Mouse (Mus musculus) lung, embryonic 14.5 days (tissue): Measurements from ENCODE around the gene B4galt1. TPM values are rescaled to one million over a fixed set of nuclear protein-coding genes. Genes with fewer than 3 reads are reported as not detected.
"Not testable (repeated sequence)": the region's sequence is repeated elsewhere in the genome, so short reads cannot be mapped to it uniquely, and the experiment has no call there.

Source experiments
- ATAC-seq: fragments of 200-750 bp; cut with Nextera tagmentation; 2 replicates; pipeline ENCODE4 v1.8.0; 2017; ENCODE audit warnings: mild to moderate bottlenecking, moderate TSS enrichment, moderate library complexity; ENCODE audit not compliant: insufficient read depth
- DNase-seq: peaks from one replicate; pipeline ENCODE4 v3.0.0-alpha.2; 2015
- H3K27ac ChIP-seq: fragments of 300-500 bp; sonication (generic); 2 replicates; pipeline ENCODE4 v1.5.1; 2014; ENCODE audit warnings: low read depth, mild to moderate bottlenecking, moderate library complexity
- H3K27me3 ChIP-seq: fragments of 300-500 bp; sonication (generic); 2 replicates; pipeline ENCODE4 v1.6.1; 2014; ENCODE audit warnings: low read length, control low read depth; ENCODE audit not compliant: insufficient read depth
- H3K36me3 ChIP-seq: fragments of 300-500 bp; sonication (generic); 2 replicates; pipeline ENCODE4 v1.6.1; 2014; ENCODE audit warnings: control low read depth; ENCODE audit not compliant: insufficient read depth
- H3K4me1 ChIP-seq: fragments of 300-500 bp; sonication (generic); 2 replicates; pipeline ENCODE4 v1.6.1; 2014; ENCODE audit warnings: antibody characterized with exemption, control low read depth; ENCODE audit not compliant: insufficient read depth
- H3K4me2 ChIP-seq: fragments of 300-500 bp; sonication (generic); 2 replicates; pipeline ENCODE4 v1.6.1; 2014; ENCODE audit warnings: mild to moderate bottlenecking
- H3K4me3 ChIP-seq: fragments of 300-500 bp; sonication (generic); 2 replicates; pipeline ENCODE4 v1.5.1; 2014; ENCODE audit warnings: low read depth, low read length
- H3K9ac ChIP-seq: fragments of 300-500 bp; sonication (generic); 2 replicates; pipeline ENCODE4 v1.6.1; 2014
- H3K9me3 ChIP-seq: fragments of 300-500 bp; sonication (generic); 2 replicates; pipeline ENCODE4 v1.6.1; 2016; ENCODE audit warnings: low read depth, low read length, control low read depth
- CTCF ChIP-seq: IDR thresholded peaks from 2 replicates; pipeline ENCODE4 v1.5.1; 2016; ENCODE audit warnings: antibody characterized with exemption, low read depth
- WGBS: fragments of 180-500 bp; shearing (Covaris S2); extraction: QIAGEN DNeasy Blood & Tissue Kit; methylation state at CpG from one replicate; pipeline ENCODE4 v1.1.7; 2014; 5-methylcytosine and 5-hydroxymethylcytosine counted together
- polyA plus RNA-seq: library from polyadenylated mRNA; unstranded; fragments of >200 nt; fragmentation: Nextera tagmentation; extraction: Ambion mirVana; gene quantifications from 2 replicates; pipeline ENCODE4 v1.2.1, GENCODE M21; 2014

Gene B4galt1
- polyA plus RNA-seq, 1 experiment from 2014 or later = 66.5 TPM

DNA sequence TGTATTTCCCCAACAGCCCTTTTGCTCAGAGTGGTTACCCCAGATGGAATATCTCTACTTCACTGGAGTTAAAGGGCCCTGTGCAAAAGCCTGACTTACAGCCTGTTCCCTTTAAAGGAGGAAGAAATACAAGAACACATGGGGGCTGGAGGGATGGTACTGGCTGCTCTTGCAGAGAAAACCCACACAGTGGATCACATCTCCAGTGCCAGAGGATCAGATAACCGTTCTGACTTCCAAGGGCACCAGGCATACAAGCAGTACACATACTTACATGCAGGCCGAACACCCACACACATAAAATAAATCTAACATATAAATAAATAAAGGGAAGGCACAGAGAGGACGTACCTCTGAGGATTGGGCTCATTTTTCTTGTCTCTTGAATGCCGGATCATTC lies 46.4 kb downstream of the B4galt1 start:
- TF ChIP-seq CTCF = no peak
- Histone ChIP-seq H3K27ac (no peak overlapping the region), H3K4me3 (no peak overlapping the region), H3K27me3 (no peaks in the 10 kb centered on the region), H3K36me3 (peaks cover 80% of the 10 kb centered on the region), H3K9ac (no peak overlapping the region), H3K4me1 (no peaks in the 10 kb centered on the region), H3K4me2 (no peak overlapping the region), H3K9me3 (no peaks in the 10 kb centered on the region)
- no peak for DNase-seq
- 70% methylated on average over 4 of the region's 4 CpGs for WGBS
- no peak for ATAC-seq

DNA sequence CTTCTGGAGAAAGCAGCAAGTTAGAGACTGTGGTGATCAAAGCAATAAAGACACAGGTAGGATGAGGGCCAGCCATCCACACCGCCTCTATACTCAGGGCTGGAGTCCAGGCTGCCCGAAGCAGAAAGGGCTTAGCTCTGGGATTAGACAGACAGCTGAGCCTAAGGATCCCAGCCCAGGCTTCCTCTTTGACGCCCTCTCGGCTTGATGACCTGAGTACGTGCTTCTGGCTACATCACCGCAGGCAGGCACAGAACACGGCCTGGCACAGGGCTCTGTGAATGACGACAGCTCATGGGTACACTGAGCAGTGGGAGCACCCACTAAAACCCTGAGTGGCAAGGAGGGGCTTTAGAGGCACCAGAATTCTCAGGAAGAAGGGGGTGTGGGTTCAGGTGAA lies 48.4 kb downstream of the B4galt1 start:
- Histone ChIP-seq H3K4me2 (no peak overlapping the region), H3K9ac (no peak overlapping the region), H3K9me3 (no peaks in the 10 kb centered on the region), H3K4me3 (no peak overlapping the region), H3K27ac (no peak overlapping the region), H3K4me1 (no peaks in the 10 kb centered on the region), H3K36me3 (peaks cover 68% of the 10 kb centered on the region), H3K27me3 (no peaks in the 10 kb centered on the region)
- no peak for TF ChIP-seq CTCF
- 90% methylated on average over 8 of the region's 8 CpGs for WGBS
- DNase-seq (no peak), ATAC-seq (no peak)

DNA sequence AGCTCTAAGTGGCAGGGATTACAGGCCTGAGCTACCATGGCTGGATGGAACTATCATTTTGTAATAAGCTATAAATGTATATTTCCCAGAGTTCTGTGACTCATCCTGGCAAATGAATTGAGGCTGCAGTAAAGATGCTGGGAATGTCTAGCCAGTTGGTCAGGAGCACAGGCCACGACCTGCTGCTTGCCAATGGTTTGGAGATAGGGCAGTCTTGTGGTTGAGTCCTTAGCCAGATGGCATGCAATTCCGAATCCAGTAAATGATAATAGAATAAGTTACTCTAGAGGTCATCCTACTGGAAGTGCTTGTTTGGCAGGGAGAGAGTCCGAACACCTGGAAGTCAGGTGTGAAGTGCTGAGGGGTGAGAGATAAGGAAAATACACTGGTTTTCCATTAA lies 51.0 kb downstream of the B4galt1 start:
- WGBS = 79% methylated on average over 3 of the region's 3 CpGs
- no peak for TF ChIP-seq CTCF
- no peak for ATAC-seq
- H3K9ac ChIP-seq = no peak overlapping the region
- no peaks in the 10 kb centered on the region for H3K27me3 ChIP-seq
- no peak overlapping the region for H3K4me3 ChIP-seq
- H3K9me3 ChIP-seq = no peaks in the 10 kb centered on the region
- H3K4me1 ChIP-seq = no peaks in the 10 kb centered on the region
- H3K4me2 ChIP-seq = no peak overlapping the region
- peaks cover 43% of the 10 kb centered on the region for H3K36me3 ChIP-seq
- DNase-seq = no peak
- no peak overlapping the region for H3K27ac ChIP-seq

DNA sequence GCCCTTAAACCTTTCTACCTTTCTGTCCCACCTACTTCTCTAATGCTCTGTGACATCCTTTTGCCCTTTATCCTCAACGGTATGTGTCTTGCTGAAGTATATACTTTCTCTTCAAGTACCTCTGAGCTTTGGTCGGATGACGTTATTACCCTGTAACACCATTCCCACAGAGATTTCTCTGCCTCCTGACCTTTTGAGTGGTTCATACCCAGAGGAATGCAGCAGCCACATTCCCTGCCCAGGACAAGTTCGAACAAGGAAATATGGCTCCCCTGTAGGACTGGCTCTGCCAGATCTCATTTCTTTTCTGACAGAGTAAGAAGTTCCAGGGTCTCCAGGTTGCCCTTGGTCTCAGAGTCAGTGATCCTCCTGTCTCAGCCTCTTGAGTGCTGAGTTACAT lies 51.9 kb downstream of the B4galt1 start:
- H3K36me3 ChIP-seq = peaks cover 37% of the 10 kb centered on the region
- H3K27ac ChIP-seq = no peak overlapping the region
- no peak for TF ChIP-seq CTCF
- no peak overlapping the region for H3K9ac ChIP-seq
- H3K27me3 ChIP-seq = no peaks in the 10 kb centered on the region
- no peak overlapping the region for H3K4me2 ChIP-seq
- no peak for ATAC-seq
- no peaks in the 10 kb centered on the region for H3K4me1 ChIP-seq
- DNase-seq = peak; percentile 14
- 70% methylated on average over 4 of the region's 4 CpGs for WGBS
- H3K4me3 ChIP-seq = no peak overlapping the region
- H3K9me3 ChIP-seq = no peaks in the 10 kb centered on the region

DNA sequence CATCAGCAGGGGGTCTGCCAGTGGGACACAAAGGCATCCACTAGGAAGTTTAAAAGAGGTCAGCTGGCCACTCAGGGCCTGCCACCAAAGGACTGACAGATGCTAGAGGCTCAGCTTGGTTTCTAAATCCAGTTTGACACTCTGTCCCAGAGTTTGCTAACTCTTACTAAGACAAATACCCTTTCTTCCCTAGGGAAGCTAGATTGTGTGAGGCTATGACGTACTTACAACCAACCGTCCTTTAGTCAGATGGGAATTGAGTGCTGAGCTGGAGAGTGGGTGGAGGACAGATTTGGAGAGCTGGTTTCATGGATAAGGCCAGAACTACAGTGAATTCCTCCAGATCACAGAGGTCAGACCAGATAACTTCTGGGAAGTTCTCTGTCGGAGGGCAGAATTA lies 52.9 kb downstream of the B4galt1 start:
- H3K9me3 ChIP-seq = no peaks in the 10 kb centered on the region
- no peak overlapping the region for H3K4me2 ChIP-seq
- ATAC-seq (no peak), DNase-seq (no peak)
- TF ChIP-seq CTCF = no peak
- H3K27ac ChIP-seq = no peak overlapping the region
- no peak overlapping the region for H3K4me3 ChIP-seq
- no peaks in the 10 kb centered on the region for H3K4me1 ChIP-seq
- peaks cover 29% of the 10 kb centered on the region; the same call in 1 of the 2 replicates for H3K36me3 ChIP-seq
- 67% methylated on average over 3 of the region's 3 CpGs for WGBS
- no peak overlapping the region for H3K9ac ChIP-seq
- no peaks in the 10 kb centered on the region for H3K27me3 ChIP-seq

DNA sequence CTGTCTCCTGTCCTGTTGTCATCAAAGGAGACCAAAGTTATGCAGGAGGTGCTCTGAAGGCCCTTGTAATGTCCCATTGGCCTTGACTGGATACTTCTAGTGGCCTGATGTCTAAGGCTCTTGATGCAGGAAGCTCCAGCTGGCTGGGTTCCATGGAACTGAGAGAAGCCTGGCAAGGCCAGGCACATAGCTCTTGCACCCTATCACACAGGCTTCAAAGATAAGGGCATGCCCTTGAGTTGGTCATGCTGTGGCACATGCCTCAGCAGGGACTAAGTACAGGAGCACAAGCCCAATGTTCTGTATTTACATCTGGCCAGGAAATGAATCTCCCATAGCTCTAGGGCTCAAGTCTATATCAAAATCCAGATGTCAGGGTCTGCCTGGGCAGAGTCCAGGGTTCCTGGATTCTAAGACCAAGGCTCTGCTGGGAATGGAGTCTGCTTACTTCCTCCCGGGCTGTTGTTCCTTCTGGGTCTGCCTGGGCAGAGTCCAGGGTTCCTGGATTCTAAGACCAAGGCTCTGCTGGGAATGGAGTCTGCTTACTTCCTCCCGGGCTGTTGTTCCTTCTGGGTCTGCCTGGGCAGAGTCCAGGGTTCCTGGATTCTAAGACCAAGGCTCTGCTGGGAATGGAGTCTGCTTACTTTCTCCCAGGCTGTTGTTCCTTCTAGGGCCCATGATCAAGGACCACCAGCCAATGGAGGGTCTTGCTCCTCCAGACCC lies 54.8 kb downstream of the B4galt1 start:
- peak; percentile 47; the same call in 1 of the 2 replicates for ATAC-seq

DNA sequence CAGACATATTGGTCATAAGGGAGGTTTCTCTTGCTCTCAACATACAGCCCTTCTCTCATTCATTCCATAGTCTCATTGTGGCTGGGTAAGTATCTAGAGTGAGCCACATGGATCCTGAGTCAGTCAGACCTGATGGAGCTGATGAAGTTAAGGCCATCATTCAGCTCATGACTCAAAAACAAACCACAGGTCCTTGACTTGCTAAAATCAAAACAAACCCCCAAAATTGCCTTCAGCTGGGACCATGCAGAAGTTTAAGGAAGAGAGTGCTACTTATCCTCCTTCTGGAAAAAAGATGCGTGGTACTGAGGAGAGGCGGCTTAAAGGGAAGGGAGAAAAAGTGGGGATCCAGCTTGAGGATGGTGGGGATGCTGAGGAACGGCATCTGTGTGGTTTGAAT lies 58.0 kb downstream of the B4galt1 start:
- WGBS = 83% methylated on average over 3 of the region's 3 CpGs

More for the DNA sequence above, 54.8 kb downstream of the B4galt1 start:
- not testable (repeated sequence) for H3K9ac ChIP-seq, H3K9me3 ChIP-seq, H3K4me3 ChIP-seq, H3K27me3 ChIP-seq, H3K27ac ChIP-seq, H3K4me2 ChIP-seq, H3K4me1 ChIP-seq
- 0 out of 2 replicates have a peak, but pooled peaks cover 14% of the 10 kb centered on the region for H3K36me3 ChIP-seq
- peak; percentile 11 for DNase-seq
- WGBS = no CpG with 5 or more reads among the region's 2 CpGs

More for the DNA sequence above, 58.0 kb downstream of the B4galt1 start:
- no peak for DNase-seq
- ATAC-seq = no peak
- Histone ChIP-seq H3K27ac (no peak overlapping the region), H3K4me2 (no peak overlapping the region), H3K4me1 (no peaks in the 10 kb centered on the region), H3K9me3 (no peaks in the 10 kb centered on the region), H3K9ac (no peak overlapping the region), H3K27me3 (no peaks in the 10 kb centered on the region), H3K36me3 (no peaks in the 10 kb centered on the region), H3K4me3 (no peak overlapping the region)
- no peak for TF ChIP-seq CTCF
